Mouse (Mus musculus) ovary, postnatal 36 days (tissue): ENCODE measurements around the gene Rtn4rl1.

Experiments used
- DNase-seq: peaks from one replicate; pipeline ENCODE4 v3.0.0; 2022; ENCODE audit warnings: low spot score, mixed read lengths

Rtn4rl1 gene

GRCm38 (mm10) chr11:75184986-75185385 lies 8.6 kb upstream of the Rtn4rl1 start:
- no peak for DNase-seq

GRCm38 (mm10) chr11:75189713-75190370 lies 3.7 kb upstream of the Rtn4rl1 start:
- DNase-seq: no peak

- DNase-seq: peak; percentile 85
Measured at GRCm38 (mm10) chr11:75190371-75190724, 3.2 kb upstream of the Rtn4rl1 start.

- DNase-seq: no peak
Measured at GRCm38 (mm10) chr11:75190905-75191441, 2.6 kb upstream of the Rtn4rl1 start, which contains the start of gene Dph1. Dph1 (minus strand) TSS chr11:75191241.

GRCm38 (mm10) chr11:75191841-75192240 lies 1.7 kb upstream of the Rtn4rl1 start:
- DNase-seq: no peak

- DNase-seq: peak; percentile 83
Measured at GRCm38 (mm10) chr11:75192336-75193214, 1.0 kb upstream of the Rtn4rl1 start.

- peak; percentile 29 for DNase-seq
Measured at GRCm38 (mm10) chr11:75194121-75194849, 702 bp downstream of the Rtn4rl1 start.

- DNase-seq: peak; percentile 50
Measured at GRCm38 (mm10) chr11:75194850-75195461, 1.4 kb downstream of the Rtn4rl1 start.

- DNase-seq: no peak
Measured at GRCm38 (mm10) chr11:75196131-75196530, 2.5 kb downstream of the Rtn4rl1 start.

GRCm38 (mm10) chr11:75197956-75198355 lies 4.4 kb downstream of the Rtn4rl1 start:
- DNase-seq: no peak

GRCm38 (mm10) chr11:75198792-75199191 lies 5.2 kb downstream of the Rtn4rl1 start:
- no peak for DNase-seq

- no peak for DNase-seq
Measured at GRCm38 (mm10) chr11:75199951-75200350, 6.4 kb downstream of the Rtn4rl1 start.

- DNase-seq: no peak
Measured at GRCm38 (mm10) chr11:75200935-75201334, 7.4 kb downstream of the Rtn4rl1 start.

- DNase-seq: no peak
Measured at GRCm38 (mm10) chr11:75201721-75202120, 8.1 kb downstream of the Rtn4rl1 start.

GRCm38 (mm10) chr11:75203926-75204325 lies 10.3 kb downstream of the Rtn4rl1 start:
- no peak for DNase-seq

GRCm38 (mm10) chr11:75204472-75204871 lies 10.9 kb downstream of the Rtn4rl1 start:
- no peak for DNase-seq

GRCm38 (mm10) chr11:75206347-75206746 lies 12.8 kb downstream of the Rtn4rl1 start:
- DNase-seq: no peak

GRCm38 (mm10) chr11:75209363-75209762 lies 15.8 kb downstream of the Rtn4rl1 start:
- DNase-seq: no peak

- DNase-seq: no peak
Measured at GRCm38 (mm10) chr11:75210093-75210492, 16.5 kb downstream of the Rtn4rl1 start.

GRCm38 (mm10) chr11:75210755-75211154 lies 17.2 kb downstream of the Rtn4rl1 start:
- no peak for DNase-seq

- DNase-seq: peak; percentile 32
Measured at GRCm38 (mm10) chr11:75212031-75212667, 18.6 kb downstream of the Rtn4rl1 start.
